Mouse (Mus musculus) hindbrain, embryonic 10.5 days (tissue): ENCODE measurements at regions not wholly inside any gene's neighbourhood (a gene's known extent, or its start where the extent isn't known, plus 50 kb on each side); places are given as distances from the start of the nearest gene placed in this dataset.

Source experiments
- DNase-seq: peaks from one replicate; pipeline ENCODE4 v3.0.0-alpha.2; 2017; ENCODE audit warnings: low spot score
- H3K27ac ChIP-seq: fragments of 300-500 bp; sonication (generic); 2 replicates; pipeline ENCODE4 v1.5.1; 2016; ENCODE audit warnings: mild to moderate bottlenecking, moderate library complexity
- H3K27me3 ChIP-seq: fragments of 300-500 bp; sonication (generic); 2 replicates; pipeline ENCODE4 v1.6.1; 2016; ENCODE audit warnings: mild to moderate bottlenecking; ENCODE audit not compliant: poor library complexity, insufficient read depth, severe bottlenecking
- H3K36me3 ChIP-seq: fragments of 300-500 bp; sonication (generic); 2 replicates; pipeline ENCODE4 v1.6.1; 2016; ENCODE audit warnings: mild to moderate bottlenecking, moderate library complexity
- H3K4me1 ChIP-seq: fragments of 300-500 bp; sonication (generic); replicated peaks from 2 replicates; pipeline ENCODE4 v1.6.1; 2016; ENCODE audit warnings: mild to moderate bottlenecking
- H3K4me3 ChIP-seq: fragments of 300-500 bp; sonication (generic); 2 replicates; pipeline ENCODE4 v1.5.1; 2016; ENCODE audit warnings: mild to moderate bottlenecking, moderate library complexity
- H3K9me3 ChIP-seq: fragments of 300-500 bp; sonication (generic); 2 replicates; pipeline ENCODE4 v1.6.1; 2016; ENCODE audit warnings: mild to moderate bottlenecking, moderate library complexity
- WGBS: fragments of 180-500 bp; shearing (Covaris S2); methylation state at CpG from one replicate; pipeline ENCODE4 v1.1.7; 2016; 5-methylcytosine and 5-hydroxymethylcytosine counted together

- no peak for DNase-seq
- 83% methylated on average over 9 of the region's 9 CpGs for WGBS
- H3K4me1 ChIP-seq, result peaks cover 22% of the 10 kb centered on the region
- H3K9me3 ChIP-seq, result no peaks in the 10 kb centered on the region
- no peak overlapping the region for H3K4me3 ChIP-seq
- H3K27ac ChIP-seq, result no peak overlapping the region
- H3K27me3 ChIP-seq, result peaks cover 75% of the 10 kb centered on the region
- H3K36me3 ChIP-seq, result no peaks in the 10 kb centered on the region
Observed at GRCm38 (mm10) chr4:148723208-148723607, 80.1 kb downstream of the Gm572 start.

DNA sequence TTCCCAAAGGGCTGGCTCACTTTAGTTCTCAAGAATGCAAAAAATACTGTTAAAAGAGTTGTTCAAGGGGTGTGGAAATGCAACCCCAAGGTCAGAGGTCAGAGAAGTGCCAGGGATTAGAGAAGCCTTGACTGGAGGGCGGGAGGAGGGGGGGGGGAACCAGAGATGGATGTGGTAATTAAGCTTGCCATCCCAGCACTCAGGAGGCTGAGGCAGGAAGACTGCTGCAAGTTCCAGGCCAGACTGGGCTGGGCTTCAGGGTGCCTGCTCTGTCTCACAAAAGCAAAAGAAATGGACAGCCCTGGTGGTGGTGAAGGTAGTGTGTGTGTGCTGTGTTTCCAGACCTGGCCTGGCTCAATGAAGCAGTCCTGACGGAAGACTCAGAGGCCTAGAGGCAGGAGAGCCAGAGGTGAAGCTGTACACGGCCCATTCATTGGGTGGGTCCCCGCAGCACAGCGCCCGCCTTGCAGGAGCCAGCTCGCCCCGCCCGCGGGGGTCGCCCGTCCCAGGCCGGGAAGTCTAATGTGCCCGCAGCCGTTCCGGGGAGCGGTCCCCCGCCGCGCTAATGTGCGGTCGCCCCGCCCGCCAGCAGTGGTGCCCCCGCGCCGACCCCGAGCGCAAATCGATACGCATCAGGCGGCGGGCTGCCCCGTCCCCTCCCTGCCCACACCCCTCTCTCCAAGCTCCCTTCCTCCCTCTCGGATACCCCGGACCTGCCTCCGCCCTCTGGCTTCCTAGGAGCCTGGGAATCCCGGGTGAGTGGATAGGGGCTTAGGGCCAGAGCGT is 80.1 kb upstream of the Casz1 start:
- Histone ChIP-seq H3K9me3 (no peaks in the 10 kb centered on the region), H3K36me3 (no peaks in the 10 kb centered on the region), H3K27ac (peak overlapping the region; percentile 66), H3K4me3 (peak overlapping the region; percentile 55), H3K27me3 (peaks cover 75% of the 10 kb centered on the region), H3K4me1 (peaks cover 22% of the 10 kb centered on the region)
- 3% methylated on average over 38 of the region's 39 CpGs for WGBS
- no peak for DNase-seq

DNA sequence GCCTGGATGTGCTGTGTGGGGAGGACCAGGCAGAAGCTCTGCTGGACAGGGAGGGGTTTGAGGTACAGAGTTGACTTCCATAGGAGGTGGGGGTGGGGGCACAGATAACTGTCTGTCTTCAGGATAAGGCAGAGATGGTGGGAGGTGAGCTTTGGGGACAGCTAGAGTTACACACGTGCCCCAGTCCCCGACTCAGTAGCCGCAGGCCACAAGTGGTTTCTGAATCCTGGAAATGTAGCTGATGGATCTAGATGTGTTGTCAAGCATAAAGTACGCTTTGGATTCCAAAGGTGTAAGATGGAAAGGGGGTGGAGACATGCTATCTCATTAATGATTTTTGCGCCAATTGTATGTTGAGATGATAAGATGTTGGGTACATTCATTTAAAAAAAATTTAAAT is 75.4 kb upstream of the Casz1 start:
- Histone ChIP-seq H3K27ac (no peak overlapping the region), H3K9me3 (no peaks in the 10 kb centered on the region), H3K36me3 (no peaks in the 10 kb centered on the region), H3K4me1 (peaks cover 18% of the 10 kb centered on the region), H3K4me3 (no peak overlapping the region), H3K27me3 (peaks cover 45% of the 10 kb centered on the region)
- no peak for DNase-seq
- WGBS, result 88% methylated on average over 5 of the region's 5 CpGs

GRCm38 (mm10) chr4:148731586-148731985 is 72.6 kb upstream of the Casz1 start:
- H3K9me3 ChIP-seq, result no peaks in the 10 kb centered on the region
- WGBS, result 80% methylated on average over 3 of the region's 3 CpGs
- no peaks in the 10 kb centered on the region for H3K36me3 ChIP-seq
- peaks cover 46% of the 10 kb centered on the region for H3K27me3 ChIP-seq
- H3K4me1 ChIP-seq, result peaks cover 26% of the 10 kb centered on the region
- no peak overlapping the region for H3K27ac ChIP-seq
- DNase-seq, result no peak
- H3K4me3 ChIP-seq, result no peak overlapping the region

GRCm38 (mm10) chr4:148734061-148734460 is 70.2 kb upstream of the Casz1 start:
- Histone ChIP-seq H3K4me1 (peaks cover 38% of the 10 kb centered on the region), H3K9me3 (no peaks in the 10 kb centered on the region), H3K27ac (no peak overlapping the region), H3K4me3 (no peak overlapping the region), H3K27me3 (peaks cover 64% of the 10 kb centered on the region), H3K36me3 (no peaks in the 10 kb centered on the region)
- DNase-seq, result no peak
- 82% methylated on average over 9 of the region's 9 CpGs for WGBS

- H3K27ac ChIP-seq, result no peak overlapping the region; the same call in 1 of the 2 replicates
- no peak for DNase-seq
- H3K4me1 ChIP-seq, result peaks cover 43% of the 10 kb centered on the region
- H3K27me3 ChIP-seq, result peaks cover 69% of the 10 kb centered on the region
- H3K36me3 ChIP-seq, result no peaks in the 10 kb centered on the region
- 77% methylated on average over 12 of the region's 12 CpGs for WGBS
- H3K9me3 ChIP-seq, result no peaks in the 10 kb centered on the region
- H3K4me3 ChIP-seq, result no peak overlapping the region
Observed at GRCm38 (mm10) chr4:148734547-148734946, 69.7 kb upstream of the Casz1 start.

DNA sequence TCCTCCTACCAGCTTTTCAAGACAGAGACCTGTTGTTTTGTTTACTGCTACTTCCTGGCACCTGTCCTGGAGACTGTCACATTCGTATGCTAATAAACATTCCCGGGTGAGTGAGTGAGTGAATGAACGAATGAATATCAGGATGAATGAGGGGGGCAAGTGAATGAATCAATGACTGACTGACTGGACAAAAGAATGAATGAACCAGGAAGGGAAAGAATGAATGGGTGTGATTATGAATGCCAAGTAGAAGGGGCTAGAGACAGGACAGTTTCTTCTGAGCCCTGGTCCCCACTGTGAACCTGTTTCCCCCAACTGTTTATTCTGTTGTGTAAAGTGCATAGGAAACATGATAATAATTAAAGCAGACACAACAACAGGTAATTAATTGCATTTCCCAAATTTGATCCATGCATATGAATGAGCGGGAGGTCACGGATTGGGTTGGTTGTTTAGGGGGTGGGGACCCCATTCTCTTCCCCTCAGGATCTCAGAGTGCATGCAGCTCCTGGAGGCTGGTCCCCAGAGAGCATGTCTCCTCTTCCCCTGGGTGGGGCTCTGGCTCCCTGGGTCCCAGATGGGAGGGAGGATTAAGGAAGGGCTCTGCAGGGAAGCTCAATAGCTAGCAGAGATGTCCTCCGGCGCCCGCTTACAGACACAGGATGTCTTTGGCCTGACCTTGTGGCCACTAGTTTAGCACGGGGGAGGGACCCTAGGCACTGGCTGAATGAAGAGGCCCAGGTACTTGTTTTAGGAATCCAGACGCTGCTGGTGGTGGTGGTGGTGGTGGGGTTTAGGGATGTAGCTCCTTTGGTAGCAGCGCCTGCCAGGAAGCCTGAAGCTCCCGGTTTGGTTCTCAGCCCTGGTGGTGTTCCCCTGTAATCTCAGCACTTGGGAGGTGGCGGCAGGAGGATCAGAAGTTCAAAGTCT is 65.4 kb upstream of the Casz1 start:
- H3K4me1 ChIP-seq, result peaks cover 57% of the 10 kb centered on the region

DNA sequence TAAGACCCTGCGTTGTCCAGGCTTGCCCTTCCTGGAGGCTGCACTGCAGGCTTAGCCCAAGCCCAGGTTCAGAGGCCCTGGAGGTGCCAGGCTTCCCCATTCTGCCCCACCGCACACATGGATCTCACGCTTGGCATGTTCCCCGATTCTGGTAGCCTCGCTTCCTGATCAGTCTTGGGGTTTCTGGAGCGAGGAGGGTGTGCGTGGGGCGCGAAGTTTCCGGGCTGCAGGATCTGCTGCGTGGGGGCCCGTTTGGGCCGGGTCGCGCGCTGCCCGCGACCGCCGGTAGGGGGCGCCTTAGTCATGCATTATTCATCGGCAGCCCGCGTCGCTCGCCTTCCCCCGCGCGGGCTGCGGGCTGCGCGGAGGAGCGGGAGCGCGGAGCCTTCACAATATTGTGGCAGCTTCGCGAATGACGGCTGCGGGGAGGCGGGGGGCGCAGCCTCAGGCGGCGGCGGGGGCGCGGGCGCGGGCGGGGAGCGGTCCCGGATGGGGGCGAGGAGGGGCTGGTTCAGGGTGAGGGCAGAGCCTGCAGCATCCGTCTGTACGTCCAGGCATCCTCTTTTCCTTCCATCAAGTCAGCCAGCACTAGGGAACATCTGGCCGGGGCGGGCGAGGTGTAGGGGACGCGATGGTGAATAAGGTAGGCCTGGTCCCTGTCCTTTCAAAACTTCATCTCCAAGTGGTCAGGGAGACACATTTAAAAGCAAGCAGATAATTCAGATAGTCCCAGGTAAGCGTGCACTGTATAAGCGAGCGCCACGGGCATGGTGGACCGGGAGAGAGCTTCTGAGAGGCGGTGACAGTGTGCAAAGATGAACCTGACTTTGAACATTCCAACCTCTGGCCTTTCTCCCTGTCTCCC is 61.4 kb upstream of the Casz1 start:
- H3K4me3 ChIP-seq, result peak overlapping the region; percentile 67
- peaks cover 80% of the 10 kb centered on the region for H3K27me3 ChIP-seq
- H3K36me3 ChIP-seq, result no peaks in the 10 kb centered on the region
- no peaks in the 10 kb centered on the region for H3K9me3 ChIP-seq
- DNase-seq, result peak; percentile 78
- peaks cover 63% of the 10 kb centered on the region for H3K4me1 ChIP-seq
- WGBS, result 3% methylated on average over 65 of the region's 65 CpGs
- peak overlapping the region; percentile 84 for H3K27ac ChIP-seq

More for the DNA sequence above, 65.4 kb upstream of the Casz1 start:
- WGBS, result 24% methylated on average over 13 of the region's 13 CpGs
- Histone ChIP-seq H3K4me3 (no peak overlapping the region), H3K27me3 (peaks cover 93% of the 10 kb centered on the region), H3K27ac (no peak overlapping the region), H3K9me3 (no peaks in the 10 kb centered on the region), H3K36me3 (no peaks in the 10 kb centered on the region)
- DNase-seq, result no peak

DNA sequence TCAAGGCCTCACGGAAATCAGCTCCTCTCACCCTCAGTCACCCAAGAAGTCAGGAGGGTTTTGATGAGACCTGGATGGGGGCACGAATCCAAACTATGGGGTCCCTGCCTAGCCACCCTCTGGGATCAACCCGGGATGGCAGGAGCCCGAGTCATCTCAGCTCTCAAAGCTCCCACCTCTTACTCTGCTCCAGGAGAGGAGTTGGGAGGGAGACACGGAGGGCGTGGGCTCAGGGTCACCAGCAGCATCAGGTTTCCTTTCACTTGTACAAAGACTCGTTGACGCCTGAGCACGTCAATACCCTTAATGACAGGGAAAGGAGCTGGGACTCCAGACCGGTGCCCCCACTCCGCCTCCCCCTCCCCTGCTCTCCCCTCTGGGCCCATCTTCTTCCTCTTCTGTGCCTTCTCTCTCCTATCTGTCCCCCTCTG is 60.8 kb upstream of the Casz1 start:
- no peak for DNase-seq
- Histone ChIP-seq H3K9me3 (no peaks in the 10 kb centered on the region), H3K4me3 (peak overlapping the region; percentile 67), H3K4me1 (peaks cover 63% of the 10 kb centered on the region), H3K27me3 (peaks cover 81% of the 10 kb centered on the region), H3K27ac (peak overlapping the region; percentile 45; the same call in 1 of the 2 replicates), H3K36me3 (no peaks in the 10 kb centered on the region)
- WGBS, result 15% methylated on average over 11 of the region's 11 CpGs

- Histone ChIP-seq H3K9me3 (no peaks in the 10 kb centered on the region), H3K27me3 (peaks cover 81% of the 10 kb centered on the region), H3K27ac (peak overlapping the region; percentile 9; the same call in 1 of the 2 replicates), H3K4me1 (peaks cover 59% of the 10 kb centered on the region), H3K36me3 (no peaks in the 10 kb centered on the region), H3K4me3 (no peak overlapping the region)
- 49% methylated on average over 8 of the region's 8 CpGs for whole genome bisulfite sequencing
- DNase-seq, result no peak
Observed at GRCm38 (mm10) chr4:148744053-148744452, 60.2 kb upstream of the Casz1 start.

- Histone ChIP-seq H3K4me1 (peaks cover 66% of the 10 kb centered on the region), H3K9me3 (no peaks in the 10 kb centered on the region), H3K27me3 (peaks cover 82% of the 10 kb centered on the region), H3K4me3 (no peak overlapping the region), H3K27ac (peak overlapping the region; percentile 59), H3K36me3 (no peaks in the 10 kb centered on the region)
- WGBS, result 47% methylated on average over 23 of the region's 23 CpGs
- DNase-seq, result peak; percentile 24
Observed at GRCm38 (mm10) chr4:148746460-148747314, 57.5 kb upstream of the Casz1 start.

- Histone ChIP-seq H3K4me3 (no peak overlapping the region), H3K4me1 (peaks cover 67% of the 10 kb centered on the region), H3K27me3 (peaks cover 82% of the 10 kb centered on the region), H3K9me3 (no peaks in the 10 kb centered on the region), H3K27ac (peak overlapping the region; percentile 59; the same call in 1 of the 2 replicates), H3K36me3 (no peaks in the 10 kb centered on the region)
- DNase-seq, result no peak
- 70% methylated on average over 7 of the region's 7 CpGs for WGBS
Observed at GRCm38 (mm10) chr4:148747315-148747644, 56.9 kb upstream of the Casz1 start.
